Mouse (Mus musculus) heart, adult 2 months (tissue): ENCODE results near the gene Tmem8b.

ENCODE experiments used
- CTCF ChIP-seq: fragments of 200-600 bp; IDR thresholded peaks from 2 replicates; pipeline ENCODE4 v1.8.1; 2022; ENCODE audit warnings: antibody characterized with exemption, mild to moderate bottlenecking, moderate library complexity
- EP300 ChIP-seq: fragments of 200-500 bp; IDR thresholded peaks from 2 replicates; pipeline ENCODE4 v1.6.1; 2011; ENCODE audit warnings: low read depth, low read length, control low read depth; ENCODE audit not compliant: insufficient read depth
- POLR2A ChIP-seq: fragments of 200-500 bp; IDR thresholded peaks from 2 replicates; pipeline ENCODE4 v1.6.1; 2011; ENCODE audit warnings: mild to moderate bottlenecking, low read depth, low read length, control low read depth; ENCODE audit not compliant: insufficient read depth

DNA sequence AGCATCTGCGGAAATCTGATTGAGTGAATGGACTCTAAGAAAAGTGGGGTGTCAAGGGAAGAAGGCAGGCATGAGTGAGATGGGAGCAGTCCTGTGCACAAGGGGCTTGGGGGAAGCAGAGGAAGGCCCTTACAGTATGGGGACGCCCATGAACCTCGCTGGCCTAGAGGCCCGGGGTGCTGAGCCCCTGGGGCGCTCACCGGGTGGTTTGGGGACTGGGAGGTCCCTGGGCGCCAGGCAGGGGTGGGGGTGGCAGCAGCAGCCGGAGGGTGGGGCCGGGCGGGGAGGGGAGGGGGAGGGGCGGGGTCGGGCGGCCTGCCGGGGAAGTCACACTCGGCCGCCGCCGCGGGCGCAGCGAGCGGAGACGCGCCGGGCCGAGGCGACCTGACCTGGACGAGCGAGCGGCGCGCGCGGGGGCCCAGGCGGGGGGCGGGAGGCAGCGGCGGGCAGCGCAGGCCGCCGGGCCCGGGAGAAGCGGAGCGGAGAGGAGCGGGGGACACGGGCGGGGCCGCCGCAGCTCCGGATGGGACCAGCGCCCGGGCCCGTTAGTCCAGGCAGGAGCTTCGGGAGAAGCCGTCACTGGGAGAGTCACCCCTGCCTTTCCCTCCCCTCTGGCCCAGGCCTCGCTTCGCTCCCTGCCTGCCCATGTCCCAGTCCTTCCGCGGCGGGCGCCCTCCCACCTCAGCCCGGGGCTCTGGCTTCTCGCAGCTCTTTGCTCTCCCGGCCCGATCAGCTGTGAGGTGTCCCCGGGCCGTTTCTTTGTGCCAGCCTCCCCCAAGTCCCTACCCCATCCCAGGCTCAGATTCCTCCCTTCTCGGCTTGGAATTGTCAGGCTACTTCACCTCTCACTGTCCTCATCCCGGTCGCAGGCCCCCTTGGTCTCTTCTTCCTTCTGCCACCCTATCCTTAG lies 37.5 kb upstream of the Tmem8b start, which contains the start of gene Npr2:
- TF ChIP-seq EP300 (no peak), CTCF (no peak), POLR2A (no peak; the same call in 1 of the 2 replicates)
